Mouse (Mus musculus) A20 (cell line): ENCODE results near the gene Gm16867.
"Not testable (repeated sequence)": the region's sequence is repeated elsewhere in the genome, so short reads cannot be mapped to it uniquely, and the experiment has no call there.

Source experiments
- DNase-seq: peaks from one replicate; pipeline ENCODE4 v3.0.0-alpha.2; 2011; ENCODE audit warnings: low read depth, low spot score

The Gm16867 gene

GRCm38 (mm10) chr14:69467612-69468366 lies 35.4 kb downstream of the Gm16867 start:
- DNase-seq: not testable (repeated sequence)

GRCm38 (mm10) chr14:69464465-69464864 lies 38.7 kb downstream of the Gm16867 start:
- DNase-seq: not testable (repeated sequence)

GRCm38 (mm10) chr14:69457691-69458090 lies 45.5 kb downstream of the Gm16867 start:
- DNase-seq: not testable (repeated sequence)

DNA sequence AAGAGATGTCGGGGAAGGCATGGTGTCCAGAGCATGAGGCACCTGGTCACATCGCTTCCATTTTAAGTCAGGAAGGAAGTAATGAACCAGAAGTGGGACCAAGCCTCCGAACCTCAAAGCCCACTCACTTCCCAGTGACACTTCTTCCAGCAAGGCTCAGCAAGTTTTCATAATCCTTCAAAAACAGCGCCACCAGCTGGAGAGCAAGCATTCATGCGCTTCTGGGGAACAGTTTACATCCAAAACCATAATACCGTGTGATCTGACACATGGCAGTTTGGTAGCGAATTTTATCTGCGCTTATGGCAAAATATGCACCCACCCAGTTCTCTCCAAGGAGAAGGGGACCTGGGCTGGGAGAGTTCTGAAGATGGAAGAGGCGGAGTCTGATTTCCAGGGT lies 48.5 kb downstream of the Gm16867 start:
- DNase-seq: not testable (repeated sequence)

DNA sequence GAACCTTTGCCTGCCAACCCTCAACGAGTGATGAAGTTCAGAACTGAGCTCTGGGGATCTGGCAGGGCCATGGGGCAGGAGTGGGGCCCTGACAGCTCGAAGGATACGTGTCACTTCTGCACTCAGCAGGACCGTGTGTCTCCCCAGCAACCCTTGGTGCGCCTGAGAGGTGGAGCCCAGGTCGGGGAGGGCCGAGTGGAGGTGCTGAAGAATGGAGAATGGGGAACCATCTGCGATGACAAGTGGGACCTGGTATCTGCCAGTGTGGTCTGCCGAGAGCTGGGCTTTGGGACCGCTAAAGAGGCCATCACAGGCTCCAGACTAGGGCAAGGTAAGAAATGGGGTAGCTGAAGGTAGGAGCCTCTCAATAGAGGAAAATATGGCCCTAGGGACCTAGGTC lies 54.3 kb downstream of the Gm16867 start:
- DNase-seq: not testable (repeated sequence)

GRCm38 (mm10) chr14:69447006-69447405 lies 56.2 kb downstream of the Gm16867 start:
- not testable (repeated sequence) for DNase-seq

DNA sequence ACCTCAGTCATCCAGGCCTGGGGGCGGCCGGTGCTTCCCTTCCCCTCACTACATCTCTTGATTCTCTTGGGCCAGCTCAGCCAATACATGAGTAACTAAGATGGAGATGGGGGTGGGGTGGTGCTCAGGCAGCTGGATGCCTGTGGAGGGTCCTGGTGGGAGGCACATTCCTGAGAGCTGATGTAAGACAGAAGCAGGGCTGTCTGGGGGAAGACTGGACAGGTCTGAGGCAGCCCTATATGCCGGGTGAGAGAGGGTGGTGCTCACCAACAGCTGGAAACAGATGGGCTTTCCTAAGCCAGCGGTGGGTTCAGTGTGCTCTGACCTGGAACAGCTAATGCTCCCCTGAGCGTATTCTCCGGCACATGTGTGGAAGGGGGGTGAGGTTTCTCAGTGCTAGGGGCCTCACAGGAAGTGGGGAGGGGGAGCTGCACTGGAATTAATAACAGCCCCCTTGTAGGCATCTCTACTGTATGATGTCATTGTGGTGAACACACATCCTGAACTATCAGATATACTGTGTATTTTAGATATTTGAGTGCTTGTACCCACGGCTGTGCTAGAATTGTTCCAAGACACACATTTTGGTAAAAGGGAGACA lies 60.0 kb downstream of the Gm16867 start:
- DNase-seq: not testable (repeated sequence)

- not testable (repeated sequence) for DNase-seq
These were observed 62.2 kb downstream of the Gm16867 start for GRCm38 (mm10) chr14:69440955-69441354.

- not testable (repeated sequence) for DNase-seq
These were observed 64.4 kb downstream of the Gm16867 start for GRCm38 (mm10) chr14:69438678-69439214.

- DNase-seq: not testable (repeated sequence)
These were observed 82.2 kb downstream of the Gm16867 start for GRCm38 (mm10) chr14:69421003-69421402.

- not testable (repeated sequence) for DNase-seq
These were observed 85.6 kb downstream of the Gm16867 start for GRCm38 (mm10) chr14:69417545-69417944.
